Mouse (Mus musculus): ENCODE measurements around the gene Sec11a. TPM values are rescaled to one million over a fixed set of nuclear protein-coding genes. Genes with fewer than 3 reads are reported as not detected.

Sec11a gene
- polyA plus RNA-seq, 2 experiments, result 50.0 to 89.0 TPM

DNA sequence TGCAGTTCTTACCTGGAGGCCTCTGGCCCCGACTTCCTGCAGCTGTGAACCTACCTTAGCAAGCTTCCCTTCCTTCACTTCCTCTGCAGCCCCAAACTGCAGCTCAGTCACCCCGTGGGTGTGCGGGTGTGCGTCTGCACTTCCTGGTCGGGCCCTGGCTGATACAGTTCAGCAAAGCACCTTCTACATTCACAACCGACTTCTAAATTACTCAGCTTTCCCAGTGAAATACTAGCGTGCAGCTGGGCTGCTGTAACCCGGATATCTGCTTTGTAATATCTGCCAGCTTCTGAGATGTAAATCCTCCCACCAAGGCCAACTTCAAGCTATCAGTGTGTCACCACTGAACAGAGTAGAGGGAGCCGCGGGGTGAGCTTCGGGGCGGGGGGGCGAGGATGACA lies 57.7 kb downstream of the Sec11a start:
- no peak for ATAC-seq (ENCODE audit: insufficient read depth)
- 47% methylated on average over 13 of the region's 13 CpGs for WGBS (ENCODE audit: insufficient replicate concordance)
- peaks cover 24% of the 10 kb centered on the region for H3K36me3 ChIP-seq (replicated peaks; ENCODE audit: control insufficient read depth, insufficient read depth, low read depth)

DNA sequence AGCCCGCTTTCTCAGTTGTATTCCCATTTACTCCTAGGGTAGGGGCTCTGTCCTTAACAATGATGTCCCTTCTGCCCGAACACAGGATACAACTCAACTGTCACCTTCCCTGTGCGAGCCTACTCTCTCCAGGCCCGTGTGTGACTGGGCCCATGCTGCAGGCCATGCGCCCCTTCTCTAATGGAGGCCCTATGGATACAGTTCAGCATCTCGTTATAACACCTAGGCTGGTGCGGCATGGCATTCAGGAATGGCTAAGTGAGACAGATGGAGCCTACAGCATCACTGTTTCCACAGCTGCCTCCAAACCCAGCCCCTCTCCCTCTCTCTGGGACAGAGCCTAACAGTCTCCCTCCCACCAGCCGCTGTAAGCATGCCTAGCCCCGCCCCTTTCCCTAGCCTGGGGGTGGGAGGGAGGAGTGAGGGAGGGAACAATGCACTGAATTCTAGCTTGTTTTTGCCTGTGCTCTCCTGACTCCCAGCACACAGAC lies 58.5 kb downstream of the Sec11a start:
- no peak overlapping the region for H3K9ac ChIP-seq (replicated peaks)
- no peak for ATAC-seq (ENCODE audit: insufficient read depth)

More for the DNA sequence above, 57.7 kb downstream of the Sec11a start:
- H3K27me3 ChIP-seq (ENCODE audit: control insufficient read depth, insufficient read depth, low read length), result no peaks in the 10 kb centered on the region
- H3K27ac ChIP-seq, result no peak overlapping the region
- no peak overlapping the region for H3K9ac ChIP-seq (replicated peaks)
- H3K4me3 ChIP-seq (ENCODE audit: insufficient read depth in 1 of 2, low read depth in 2 of 2, low read length in 2 of 2), result no peak overlapping the region
- H3K4me2 ChIP-seq (ENCODE audit: low read depth), result no peak overlapping the region
- no peaks in the 10 kb centered on the region; a peak in 1 of 4 replicates for H3K4me1 ChIP-seq (replicated peaks; ENCODE audit: control insufficient read depth in 2 of 2, insufficient read depth in 2 of 2, low read length in 1 of 2)
- DNase-seq (ENCODE audit: low read depth in 3 of 3, low spot score in 3 of 3), result no peak
- no peak for TF ChIP-seq CTCF (IDR thresholded peaks at IDR 0.05; ENCODE audit: low read depth)
- no peak for TF ChIP-seq EP300 (IDR thresholded peaks at IDR 0.05; ENCODE audit: low read depth)
- no peaks in the 10 kb centered on the region for H3K9me3 ChIP-seq (ENCODE audit: control insufficient read depth, low read length)

DNA sequence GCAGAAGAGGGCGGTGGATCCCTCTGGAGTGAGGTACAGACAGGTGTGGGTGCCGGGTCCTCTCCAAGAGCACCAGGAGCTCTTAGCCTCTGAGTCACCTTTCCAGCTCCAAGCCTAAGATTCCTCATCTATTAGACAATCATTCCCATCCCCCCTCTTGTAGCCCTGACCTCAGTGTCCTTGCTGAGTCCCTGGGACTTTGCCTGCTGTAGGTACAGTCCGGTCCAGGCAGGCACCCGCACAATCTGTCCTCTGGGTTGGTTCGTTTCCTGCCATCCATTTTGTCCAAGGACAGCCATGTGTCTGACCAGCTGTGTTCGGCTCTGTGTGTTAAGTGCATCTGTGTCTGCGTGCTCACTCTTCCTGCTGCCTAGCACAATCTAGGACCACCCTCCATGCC lies 59.0 kb downstream of the Sec11a start:
- no peak for ATAC-seq (ENCODE audit: insufficient read depth)
- Histone ChIP-seq H3K4me3 (ENCODE audit: insufficient read depth in 1 of 2, low read depth in 2 of 2, low read length in 2 of 2) (no peak overlapping the region), H3K9ac (replicated peaks) (no peak overlapping the region), H3K4me1 (replicated peaks; ENCODE audit: control insufficient read depth in 2 of 2, insufficient read depth in 2 of 2, low read length in 1 of 2) (no peaks in the 10 kb centered on the region; a peak in 2 of 4 replicates), H3K27ac (no peak overlapping the region), H3K36me3 (replicated peaks; ENCODE audit: control insufficient read depth, insufficient read depth, low read depth) (peaks cover 19% of the 10 kb centered on the region), H3K9me3 (ENCODE audit: control insufficient read depth, low read length) (no peaks in the 10 kb centered on the region), H3K27me3 (ENCODE audit: control insufficient read depth, insufficient read depth, low read length) (no peaks in the 10 kb centered on the region), H3K4me2 (ENCODE audit: low read depth) (no peak overlapping the region)
- DNase-seq (ENCODE audit: low read depth in 3 of 3, low spot score in 3 of 3), result no peak
- TF ChIP-seq CTCF (IDR thresholded peaks at IDR 0.05; ENCODE audit: low read depth), result no peak
- no peak for TF ChIP-seq EP300 (IDR thresholded peaks at IDR 0.05; ENCODE audit: low read depth)
- WGBS (ENCODE audit: insufficient replicate concordance), result 71% methylated on average over 7 of the region's 7 CpGs

More for the DNA sequence above, 58.5 kb downstream of the Sec11a start:
- Histone ChIP-seq H3K4me1 (replicated peaks; ENCODE audit: control insufficient read depth in 2 of 2, insufficient read depth in 2 of 2, low read length in 1 of 2) (no peaks in the 10 kb centered on the region; a peak in 1 of 4 replicates), H3K36me3 (replicated peaks; ENCODE audit: control insufficient read depth, insufficient read depth, low read depth) (peaks cover 24% of the 10 kb centered on the region), H3K27me3 (ENCODE audit: control insufficient read depth, insufficient read depth, low read length) (no peaks in the 10 kb centered on the region), H3K4me3 (ENCODE audit: insufficient read depth in 1 of 2, low read depth in 2 of 2, low read length in 2 of 2) (no peak overlapping the region), H3K9me3 (ENCODE audit: control insufficient read depth, low read length) (no peaks in the 10 kb centered on the region), H3K4me2 (ENCODE audit: low read depth) (no peak overlapping the region), H3K27ac (no peak overlapping the region)
- WGBS (ENCODE audit: insufficient replicate concordance), result 55% methylated on average over 9 of the region's 9 CpGs
- DNase-seq (ENCODE audit: low read depth in 3 of 3, low spot score in 3 of 3), result no peak
- TF ChIP-seq CTCF (IDR thresholded peaks at IDR 0.05; ENCODE audit: low read depth) (no peak), EP300 (IDR thresholded peaks at IDR 0.05; ENCODE audit: low read depth) (no peak)

DNA sequence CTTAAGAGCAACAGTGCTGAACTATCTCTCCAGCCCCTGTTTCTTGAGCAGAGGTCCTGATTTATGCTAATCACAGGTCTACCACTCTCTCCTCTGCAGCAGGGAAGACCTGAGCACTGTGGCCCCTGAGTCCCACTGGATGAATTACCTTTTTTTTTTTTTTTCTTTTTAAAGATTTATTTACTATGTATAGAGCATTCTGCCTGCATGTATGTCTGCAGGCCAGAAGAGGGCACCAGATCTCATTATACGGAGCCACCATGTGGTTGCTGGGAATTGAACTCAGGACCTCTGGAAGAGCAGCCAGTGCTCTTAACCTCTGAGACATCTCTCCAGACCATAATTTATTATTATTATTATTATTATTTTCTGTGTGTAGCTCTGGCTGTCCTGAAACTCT lies 61.9 kb downstream of the Sec11a start:
- 13% methylated on average over 1 of the region's 1 CpGs for WGBS (ENCODE audit: insufficient replicate concordance)
- no peak for TF ChIP-seq EP300 (IDR thresholded peaks at IDR 0.05; ENCODE audit: low read depth)
- TF ChIP-seq CTCF (IDR thresholded peaks at IDR 0.05; ENCODE audit: low read depth), result peak; percentile 57
- DNase-seq (ENCODE audit: low read depth in 3 of 3, low spot score in 3 of 3) (no peak), ATAC-seq (ENCODE audit: insufficient read depth) (no peak)
- Histone ChIP-seq H3K4me1 (replicated peaks; ENCODE audit: control insufficient read depth in 2 of 2, insufficient read depth in 2 of 2, low read length in 1 of 2) (peaks cover 0 to 4% of the 10 kb centered on the region in 2 experiments; a peak in 2 of 4 replicates), H3K9ac (replicated peaks) (no peak overlapping the region), H3K27ac (no peak overlapping the region), H3K27me3 (ENCODE audit: control insufficient read depth, insufficient read depth, low read length) (no peaks in the 10 kb centered on the region), H3K9me3 (ENCODE audit: control insufficient read depth, low read length) (no peaks in the 10 kb centered on the region), H3K4me2 (ENCODE audit: low read depth) (no peak overlapping the region), H3K36me3 (replicated peaks; ENCODE audit: control insufficient read depth, insufficient read depth, low read depth) (no peaks in the 10 kb centered on the region), H3K4me3 (ENCODE audit: insufficient read depth in 1 of 2, low read depth in 2 of 2, low read length in 2 of 2) (no peak overlapping the region)

DNA sequence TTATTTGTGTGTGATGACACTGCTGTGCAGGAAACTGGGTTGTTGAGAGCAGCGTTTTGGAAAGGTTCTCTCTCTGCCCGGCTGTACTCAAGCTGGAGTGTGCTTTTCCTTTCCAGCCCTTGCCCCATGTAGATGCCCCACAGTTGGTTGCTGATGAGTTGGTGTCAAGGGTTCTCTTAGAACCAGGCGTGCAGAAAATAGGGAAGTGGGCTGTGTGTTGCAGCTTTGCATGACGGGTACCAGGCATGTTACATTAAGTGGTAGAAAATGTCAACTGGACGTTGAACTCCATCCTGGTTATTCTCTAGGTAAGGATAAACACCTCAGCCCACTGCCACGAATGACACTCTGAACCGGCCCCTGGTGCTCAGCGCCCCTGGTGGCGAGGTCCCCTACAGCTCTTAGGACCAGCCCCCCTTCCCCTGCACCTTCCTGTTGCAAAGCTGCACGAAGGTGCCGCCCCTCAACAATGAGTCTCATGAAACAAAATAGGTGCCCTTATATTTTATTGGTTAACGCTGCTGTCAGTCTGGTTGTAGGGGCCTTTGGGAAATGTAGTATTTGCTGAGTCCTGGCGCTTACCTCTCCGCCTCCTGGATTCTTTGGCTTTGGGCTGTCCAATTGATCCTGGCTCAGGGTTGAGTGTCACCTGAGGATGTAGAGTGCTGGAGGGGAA lies 64.6 kb downstream of the Sec11a start:
- Histone ChIP-seq H3K9ac (replicated peaks) (no peak overlapping the region), H3K9me3 (ENCODE audit: control insufficient read depth, low read length) (no peaks in the 10 kb centered on the region), H3K4me2 (ENCODE audit: low read depth) (peak overlapping the region; percentile 50), H3K36me3 (replicated peaks; ENCODE audit: control insufficient read depth, insufficient read depth, low read depth) (no peaks in the 10 kb centered on the region), H3K4me3 (ENCODE audit: insufficient read depth in 1 of 2, low read depth in 2 of 2, low read length in 2 of 2) (peak overlapping the region in 1 of 2 experiments; percentile 20; a peak in 2 of 4 replicates), H3K4me1 (replicated peaks; ENCODE audit: control insufficient read depth in 2 of 2, insufficient read depth in 2 of 2, low read length in 1 of 2) (peaks cover 0 to 4% of the 10 kb centered on the region in 2 experiments; a peak in 2 of 4 replicates), H3K27ac (no peak overlapping the region), H3K27me3 (ENCODE audit: control insufficient read depth, insufficient read depth, low read length) (no peaks in the 10 kb centered on the region)
- 6% methylated on average over 14 of the region's 14 CpGs for WGBS (ENCODE audit: insufficient replicate concordance)
- ATAC-seq (ENCODE audit: insufficient read depth), result peak; percentile 82
- TF ChIP-seq EP300 (IDR thresholded peaks at IDR 0.05; ENCODE audit: low read depth) (no peak), CTCF (IDR thresholded peaks at IDR 0.05; ENCODE audit: low read depth) (peak; percentile 73)
- peak; percentile 59 to 64 (median 62) for DNase-seq (ENCODE audit: low read depth in 3 of 3, low spot score in 3 of 3)

Data from liver, embryonic 14.5 days (tissue).